Mouse (Mus musculus) bone marrow macrophage, adult 2 months (primary cell): ENCODE data around the gene Rad51b.

Experiments
- CTCF ChIP-seq: IDR thresholded peaks from 2 replicates; pipeline ENCODE4 v1.5.1; 2012; ENCODE audit warnings: low read depth, mild to moderate bottlenecking, low read length, moderate library complexity
- POLR2A ChIP-seq: IDR thresholded peaks from 2 replicates; pipeline ENCODE4 v1.6.1; 2012; ENCODE audit warnings: mild to moderate bottlenecking, low read depth, low read length, borderline replicate concordance

GRCm38 (mm10) chr12:79531809-79532798, 235.0 kb downstream of the Rad51b start:
- TF ChIP-seq POLR2A: no peak
- no peak for TF ChIP-seq CTCF
